Comparison of ENCODE assay signal across 8 mouse cellular contexts in genomic region chr5:64389202-64389929, GRCm38 (mm10).
A peak's percentile ranks its signal among the peaks of the same experiment; 100 is the strongest.
DNase-seq lines count a peak whose midpoint lies in the region; ATAC-seq and TF ChIP-seq lines count a peak whose summit lies in the region.

No protein-coding gene starts in this region.

- dilution Hi-C loops in CH12.LX (cut with MboI; ENCODE audit: extremely low pct_ligation_motif_present, extremely low pct_unique_long_range_greater_than_20kb, low sequenced_read_pairs), result no loop called here

- TF ChIP-seq EP300 in CH12.LX (IDR thresholded peaks at IDR 0.05; ENCODE audit: low read length), result no peak

- in situ Hi-C loops in CH12.LX (cut with MboI; ENCODE audit: low pct_ligation_motif_present, low pct_unique_long_range_greater_than_20kb, low sequenced_read_pairs), result loop anchor here (5.0 to 10.0 kb wide), 2 partner anchors 105 to 423 kb away; no protein-coding TSS in a partner anchor

- no peak overlapping the region for H3K27ac ChIP-seq in CH12.LX (ENCODE audit: insufficient read depth, low read depth)
- H3K27ac ChIP-seq in limb, embryonic 10.5 days, result peak overlapping the region; percentile 80
- H3K27ac ChIP-seq in stomach, embryonic 15.5 days, result peak overlapping the region; percentile 49; the same call in 1 of the 2 replicates

- no peaks in the 10 kb centered on the region for H3K9me3 ChIP-seq in CH12.LX (replicated peaks; ENCODE audit: low read length)
- H3K9me3 ChIP-seq in limb, embryonic 10.5 days (replicated peaks), result no peaks in the 10 kb centered on the region
- H3K9me3 ChIP-seq in stomach, embryonic 15.5 days, result no peaks in the 10 kb centered on the region

- H3K27me3 ChIP-seq in CH12.LX (replicated peaks), result no peaks in the 10 kb centered on the region
- no peaks in the 10 kb centered on the region for H3K27me3 ChIP-seq in limb, embryonic 10.5 days (ENCODE audit: low read depth, poor library complexity, severe bottlenecking)
- no peaks in the 10 kb centered on the region for H3K27me3 ChIP-seq in stomach, embryonic 15.5 days (replicated peaks)

- no peak for TF ChIP-seq CTCF in CH12.LX (conservative IDR thresholded peaks at IDR 0.05 in 1 of 2, IDR thresholded peaks at IDR 0.05 in 1 of 2; ENCODE audit: low read depth in 2 of 2, low read length in 2 of 2)

- peak; percentile 74 for ATAC-seq in stomach, embryonic 15.5 days (ENCODE audit: insufficient read depth, low FRiP score, low read depth)

- H3K36me3 ChIP-seq in CH12.LX (replicated peaks in 1 of 2; ENCODE audit: control insufficient read depth in 1 of 2, insufficient read depth in 1 of 2, low read length in 1 of 2), result no peaks in the 10 kb centered on the region
- H3K36me3 ChIP-seq in limb, embryonic 10.5 days, result no peaks in the 10 kb centered on the region
- no peaks in the 10 kb centered on the region for H3K36me3 ChIP-seq in stomach, embryonic 15.5 days

- no peak for TF ChIP-seq RAD21 in CH12.LX (IDR thresholded peaks at IDR 0.05; ENCODE audit: low read depth, low read length)

- H3K79me2 ChIP-seq in CH12.LX (replicated peaks; ENCODE audit: control insufficient read depth, extremely low read depth, insufficient read depth, poor library complexity, severe bottlenecking), result no peaks in the 10 kb centered on the region

- WGBS in limb, embryonic 10.5 days, result 34% methylated on average over 6 of the region's 6 CpGs
- 31% methylated on average over 6 of the region's 6 CpGs for WGBS in stomach, embryonic 15.5 days

- H3K4me3 ChIP-seq in CH12.LX (replicated peaks in 1 of 3; ENCODE audit: low read depth in 2 of 3, low read length in 2 of 3, poor library complexity in 1 of 3), result no peak overlapping the region
- no peak overlapping the region for H3K4me3 ChIP-seq in limb, embryonic 10.5 days
- no peak overlapping the region for H3K4me3 ChIP-seq in stomach, embryonic 15.5 days (replicated peaks)

- no peak overlapping the region for H3K4me2 ChIP-seq in CH12.LX (ENCODE audit: insufficient read depth, low read depth, poor library complexity, severe bottlenecking)
- H3K4me2 ChIP-seq in stomach, embryonic 15.5 days, result no peak overlapping the region

- H3K4me1 ChIP-seq in CH12.LX (ENCODE audit: control insufficient read depth in 1 of 2, insufficient read depth in 2 of 2), result peaks cover 0 to 43% of the 10 kb centered on the region in 2 experiments; a peak in 3 of 4 replicates
- peaks cover 47% of the 10 kb centered on the region for H3K4me1 ChIP-seq in limb, embryonic 10.5 days
- H3K4me1 ChIP-seq in stomach, embryonic 15.5 days, result peaks cover 21% of the 10 kb centered on the region

- DNase-seq in CH12.LX (ENCODE audit: extremely low read depth), result no peak
- DNase-seq in adrenal gland, adult 2 months, result peak; percentile 80
- DNase-seq in forelimb bud, embryonic 11.5 days (ENCODE audit: low read depth, low spot score), result peak; percentile 33
- DNase-seq in limb, embryonic 10.5 days (ENCODE audit: low spot score), result no peak
- DNase-seq in right cerebral cortex, postnatal 36 days (ENCODE audit: low spot score in 2 of 2), result no peak
- DNase-seq in right cerebral cortex, postnatal 25 days, result no peak
- no peak for DNase-seq in left cerebral cortex, adult 8-10 months (ENCODE audit: low spot score in 2 of 2)

- no peak for TF ChIP-seq POLR2A in CH12.LX (IDR thresholded peaks at IDR 0.05; ENCODE audit: low read depth, low read length)

- H3K9ac ChIP-seq in CH12.LX (ENCODE audit: insufficient read depth, low read depth), result no peak overlapping the region
- no peak overlapping the region for H3K9ac ChIP-seq in stomach, embryonic 15.5 days

TF ChIP-seq in CH12.LX, 34 proteins besides CTCF, POLR2A, EP300 and RAD21:
- no peak for TF ChIP-seq MYC (IDR thresholded peaks at IDR 0.05; ENCODE audit: low read depth, low read length)
- TF ChIP-seq ZC3H11A (IDR thresholded peaks at IDR 0.05; ENCODE audit: low read depth, low read length), result no peak
- no peak for TF ChIP-seq E2F4 (IDR thresholded peaks at IDR 0.05; ENCODE audit: insufficient replicate concordance, low read depth, low read length)
- peak; percentile 60; the same call in 1 of the 2 replicates for TF ChIP-seq MEF2A (IDR thresholded peaks at IDR 0.05; ENCODE audit: borderline replicate concordance, low read depth, low read length)

Comparison
In these comparisons a context has a peak if more than half of its experiments do, and no peak if none do; other contexts are left out.
1. DNase-seq: peak in adrenal gland, adult 2 months (single experiment) and forelimb bud, embryonic 11.5 days (single experiment); none in CH12.LX (single experiment), limb, embryonic 10.5 days (single experiment), right cerebral cortex, postnatal 36 days (0 of 2), right cerebral cortex, postnatal 25 days (single experiment) and left cerebral cortex, adult 8-10 months (0 of 2).